Mouse (Mus musculus): ENCODE measurements around the gene Gpalpp1.

Gpalpp1 gene

GRCm38 (mm10) chr14:76099543-76099942, 11.0 kb downstream of the Gpalpp1 start:
- DNase-seq (ENCODE audit: low read depth): peak; percentile 94

GRCm38 (mm10) chr14:76097815-76098214, 12.7 kb downstream of the Gpalpp1 start:
- DNase-seq (ENCODE audit: low read depth): no peak

- no peak for DNase-seq (ENCODE audit: low read depth)
These were observed 13.3 kb downstream of the Gpalpp1 start for GRCm38 (mm10) chr14:76097244-76097643.

- no peak for DNase-seq (ENCODE audit: low read depth)
These were observed 26.4 kb downstream of the Gpalpp1 start for GRCm38 (mm10) chr14:76084188-76084587.

GRCm38 (mm10) chr14:76082086-76082636, 28.4 kb downstream of the Gpalpp1 start:
- no peak for DNase-seq (ENCODE audit: low read depth)

GRCm38 (mm10) chr14:76081451-76081850, 29.1 kb downstream of the Gpalpp1 start:
- no peak for DNase-seq (ENCODE audit: low read depth)

GRCm38 (mm10) chr14:76077088-76077491, 33.5 kb downstream of the Gpalpp1 start:
- peak; percentile 73 for DNase-seq (ENCODE audit: low read depth)

GRCm38 (mm10) chr14:76076602-76077001, 34.0 kb downstream of the Gpalpp1 start:
- DNase-seq (ENCODE audit: low read depth): no peak

- DNase-seq (ENCODE audit: low read depth): no peak
These were observed 34.8 kb downstream of the Gpalpp1 start for GRCm38 (mm10) chr14:76075721-76076120.

GRCm38 (mm10) chr14:76074206-76074605, 36.4 kb downstream of the Gpalpp1 start:
- DNase-seq (ENCODE audit: low read depth): no peak

- no peak for DNase-seq (ENCODE audit: low read depth)
These were observed 37.9 kb downstream of the Gpalpp1 start for GRCm38 (mm10) chr14:76072626-76073025.

GRCm38 (mm10) chr14:76069296-76069695, 41.3 kb downstream of the Gpalpp1 start:
- no peak for DNase-seq (ENCODE audit: low read depth)

GRCm38 (mm10) chr14:76068296-76068695, 42.3 kb downstream of the Gpalpp1 start:
- DNase-seq (ENCODE audit: low read depth): peak; percentile 22

GRCm38 (mm10) chr14:76067237-76067636, 43.3 kb downstream of the Gpalpp1 start:
- peak; percentile 22 for DNase-seq (ENCODE audit: low read depth)

GRCm38 (mm10) chr14:76059441-76059840, 51.1 kb downstream of the Gpalpp1 start:
- DNase-seq (ENCODE audit: low read depth): peak; percentile 74

GRCm38 (mm10) chr14:76053726-76054125, 56.8 kb downstream of the Gpalpp1 start:
- no peak for DNase-seq (ENCODE audit: low read depth)

- no peak for DNase-seq (ENCODE audit: low read depth)
These were observed 58.6 kb downstream of the Gpalpp1 start for GRCm38 (mm10) chr14:76051966-76052365.

- no peak for DNase-seq (ENCODE audit: low read depth)
These were observed 64.8 kb downstream of the Gpalpp1 start for GRCm38 (mm10) chr14:76045767-76046166.

GRCm38 (mm10) chr14:76044164-76044557, 66.4 kb downstream of the Gpalpp1 start:
- DNase-seq (ENCODE audit: low read depth): no peak

- DNase-seq (ENCODE audit: low read depth): no peak
These were observed 67.1 kb downstream of the Gpalpp1 start for GRCm38 (mm10) chr14:76043251-76044163.

Measured in NIH3T3 (cell line).